Mouse (Mus musculus) MEL (cell line): ENCODE measurements around the gene Cirbp. TPM values are rescaled to one million over a fixed set of nuclear protein-coding genes. Genes with fewer than 3 reads are reported as not detected.

Experiments used
- DNase-seq: peaks from one replicate; pipeline ENCODE4 v3.0.0; 2011; ENCODE audit warnings: low read depth, low spot score
- H3K27ac ChIP-seq: 2 replicates; pipeline ENCODE4 v1.5.1; 2012; ENCODE audit warnings: low read depth, mild to moderate bottlenecking, control low read depth, low read length, moderate library complexity; ENCODE audit not compliant: control insufficient read depth
- H3K27me3 ChIP-seq, 2 experiments: fragments of 150-350 bp in 1 of 2; sonication (generic) in 1 of 2; 2 replicates each; pipeline ENCODE4 v1.6.1; 2012; ENCODE audit warnings: low read length in 2 of 2, mild to moderate bottlenecking in 2 of 2, improper control_type of control experiment in 1 of 2, moderate library complexity in 1 of 2; ENCODE audit not compliant: insufficient read depth in 2 of 2, control insufficient read depth in 1 of 2
- H3K36me3 ChIP-seq, 2 experiments: 2 replicates each; pipeline ENCODE4 v1.6.1; 2012 to 2014; ENCODE audit warnings: low read length in 2 of 2, improper control_type of control experiment in 1 of 2, inconsistent platforms in 1 of 2, mild to moderate bottlenecking in 1 of 2; ENCODE audit not compliant: insufficient read depth in 2 of 2, control insufficient read depth in 1 of 2
- H3K4me1 ChIP-seq, 2 experiments: fragments of 150-350 bp in 1 of 2; sonication (generic) in 1 of 2; 2 replicates each; pipeline ENCODE4 v1.6.1; 2012; ENCODE audit warnings: low read length in 2 of 2, improper control_type of control experiment in 1 of 2, mild to moderate bottlenecking in 1 of 2; ENCODE audit not compliant: insufficient read depth in 2 of 2, control insufficient read depth in 1 of 2
- H3K4me3 ChIP-seq, 2 experiments: fragments of 150-350 bp in 1 of 2; sonication (generic) in 1 of 2; 2 replicates each; pipeline ENCODE4 v1.5.1; 2012; ENCODE audit warnings: low read depth in 2 of 2, low read length in 2 of 2, mild to moderate bottlenecking in 2 of 2, moderate library complexity in 2 of 2, control low read depth in 1 of 2, improper control_type of control experiment in 1 of 2; ENCODE audit not compliant: control insufficient read depth in 1 of 2, insufficient read depth in 1 of 2
- H3K79me2 ChIP-seq: 2 replicates; pipeline ENCODE4 v1.6.1; 2012; ENCODE audit warnings: mild to moderate bottlenecking, low read length, moderate library complexity; ENCODE audit not compliant: control insufficient read depth, poor library complexity, insufficient read depth
- H3K9ac ChIP-seq: 2 replicates; pipeline ENCODE4 v1.6.1; 2012; ENCODE audit warnings: low read depth, mild to moderate bottlenecking, control low read depth, low read length, moderate library complexity; ENCODE audit not compliant: control insufficient read depth, poor library complexity, severe bottlenecking
- H3K9me3 ChIP-seq: fragments of 150-350 bp; sonication (generic); replicated peaks from 2 replicates; pipeline ENCODE4 v1.6.1; 2012; ENCODE audit warnings: mild to moderate bottlenecking, low read length, improper control_type of control experiment, moderate library complexity; ENCODE audit not compliant: insufficient read depth
- BHLHE40 ChIP-seq: IDR thresholded peaks from 2 replicates; pipeline ENCODE4 v1.6.1; 2012; ENCODE audit warnings: low read depth, mild to moderate bottlenecking, inconsistent platforms, low read length, improper control_type of control experiment, borderline replicate concordance
- CHD1 ChIP-seq: IDR thresholded peaks from 2 replicates; pipeline ENCODE4 v1.6.1; 2012; ENCODE audit warnings: low read depth, mild to moderate bottlenecking, inconsistent platforms, low read length, improper control_type of control experiment
- CHD2 ChIP-seq: IDR thresholded peaks from 2 replicates; pipeline ENCODE4 v1.6.1; 2011; ENCODE audit warnings: low read length, improper control_type of control experiment
- CTCF ChIP-seq, 3 experiments: IDR thresholded peaks in 2 of 3; conservative IDR thresholded peaks in 1 of 3; 2 replicates each; pipeline ENCODE4 v1.5.1; 2011 to 2012; ENCODE audit warnings: low read length in 3 of 3, low read depth in 2 of 3, mild to moderate bottlenecking in 2 of 3, improper control_type of control experiment in 1 of 3, inconsistent platforms in 1 of 3, mixed read lengths in 1 of 3, moderate library complexity in 1 of 3; ENCODE audit not compliant: control insufficient read depth in 1 of 3, insufficient read depth in 1 of 3, poor library complexity in 1 of 3, severe bottlenecking in 1 of 3
- E2F4 ChIP-seq: IDR thresholded peaks from 2 replicates; pipeline ENCODE4 v1.6.1; 2011; ENCODE audit warnings: low read depth, low read length, improper control_type of control experiment, borderline replicate concordance
- EP300 ChIP-seq, 2 experiments: IDR thresholded peaks; 2 replicates each; pipeline ENCODE4 v1.6.1; 2011; ENCODE audit warnings: improper control_type of control experiment in 2 of 2, low read length in 2 of 2, low read depth in 1 of 2, mild to moderate bottlenecking in 1 of 2
- HCFC1 ChIP-seq: IDR thresholded peaks from 2 replicates; pipeline ENCODE4 v1.6.1; 2012; ENCODE audit warnings: low read depth, mild to moderate bottlenecking, inconsistent platforms, low read length, improper control_type of control experiment, moderate library complexity
- JUND ChIP-seq: IDR thresholded peaks from 2 replicates; pipeline ENCODE4 v1.6.1; 2011; ENCODE audit warnings: low read depth, mild to moderate bottlenecking, improper control_type of control experiment, low read length
- KAT2A ChIP-seq: conservative IDR thresholded peaks from 2 replicates; pipeline ENCODE4 v1.6.1; 2012; ENCODE audit warnings: low read depth, low read length, improper control_type of control experiment, inconsistent platforms
- MAZ ChIP-seq: IDR thresholded peaks from 2 replicates; pipeline ENCODE4 v1.6.1; 2012; ENCODE audit warnings: low read depth, mild to moderate bottlenecking, inconsistent platforms, low read length, improper control_type of control experiment
- NELFE ChIP-seq: IDR thresholded peaks from 2 replicates; pipeline ENCODE4 v1.6.1; 2011; ENCODE audit warnings: low read depth, low read length, improper control_type of control experiment
- POLR2A ChIP-seq, 2 experiments: IDR thresholded peaks; 2 replicates each; pipeline ENCODE4 v1.6.1; 2011 to 2012; ENCODE audit warnings: low read length in 2 of 2, mild to moderate bottlenecking in 2 of 2, control low read depth in 1 of 2, improper control_type of control experiment in 1 of 2, low read depth in 1 of 2, moderate library complexity in 1 of 2; ENCODE audit not compliant: control insufficient read depth in 1 of 2, insufficient read depth in 1 of 2, poor library complexity in 1 of 2
- POLR2AphosphoS5 ChIP-seq: IDR thresholded peaks from 2 replicates; pipeline ENCODE4 v1.6.1; 2012; ENCODE audit warnings: low read depth, borderline replicate concordance, mild to moderate bottlenecking, inconsistent platforms, low read length, moderate library complexity, mixed read lengths
- RAD21 ChIP-seq: IDR thresholded peaks from 2 replicates; pipeline ENCODE4 v1.6.1; 2011; ENCODE audit warnings: mild to moderate bottlenecking, low read depth, low read length, improper control_type of control experiment
- RCOR1 ChIP-seq: IDR thresholded peaks from 2 replicates; pipeline ENCODE4 v1.6.1; 2012; ENCODE audit warnings: low read depth, mild to moderate bottlenecking, inconsistent platforms, low read length, improper control_type of control experiment
- SIN3A ChIP-seq: IDR thresholded peaks from 2 replicates; pipeline ENCODE4 v1.6.1; 2012; ENCODE audit warnings: low read length, improper control_type of control experiment, inconsistent platforms
- TBP ChIP-seq: IDR thresholded peaks from 2 replicates; pipeline ENCODE4 v1.8.0; 2011; ENCODE audit warnings: low read depth, low read length, improper control_type of control experiment
- ZC3H11A ChIP-seq: IDR thresholded peaks from 2 replicates; pipeline ENCODE4 v1.6.1; 2012; ENCODE audit warnings: low read depth, mild to moderate bottlenecking, inconsistent platforms, low read length, improper control_type of control experiment
- ZMIZ1 ChIP-seq: IDR thresholded peaks from 2 replicates; pipeline ENCODE4 v1.6.1; 2012; ENCODE audit warnings: low read depth, mild to moderate bottlenecking, inconsistent platforms, low read length, improper control_type of control experiment, moderate library complexity
- ZNF384 ChIP-seq: IDR thresholded peaks from 2 replicates; pipeline ENCODE4 v1.6.1; 2012; ENCODE audit warnings: low read depth, mild to moderate bottlenecking, inconsistent platforms, low read length, improper control_type of control experiment
- polyA plus RNA-seq, 2 experiments: library from polyadenylated mRNA; stranded (reverse) in 1 of 2; unstranded in 1 of 2; fragments of >175 nt in 1 of 2; fragments of >200 nt in 1 of 2; gene quantifications; 2 replicates each; pipeline versions ENCODE4 v1.2.1 to v1.2.4; 2012; ENCODE audit warnings: low replicate concordance in 2 of 2, low read depth in 1 of 2; ENCODE audit not compliant: insufficient read length in 2 of 2, insufficient read depth in 1 of 2, missing spikeins in 1 of 2
- total RNA-seq: library from RNA; depleted of rRNA; stranded (reverse); fragments of 300-350 nt; gene quantifications from 2 replicates; pipeline ENCODE4 v1.2.3, GENCODE M21; 2012

The Cirbp gene
- total and polyA plus RNA-seq, 3 experiments = 21.2 to 56.6 TPM; not detected in 1

DNA sequence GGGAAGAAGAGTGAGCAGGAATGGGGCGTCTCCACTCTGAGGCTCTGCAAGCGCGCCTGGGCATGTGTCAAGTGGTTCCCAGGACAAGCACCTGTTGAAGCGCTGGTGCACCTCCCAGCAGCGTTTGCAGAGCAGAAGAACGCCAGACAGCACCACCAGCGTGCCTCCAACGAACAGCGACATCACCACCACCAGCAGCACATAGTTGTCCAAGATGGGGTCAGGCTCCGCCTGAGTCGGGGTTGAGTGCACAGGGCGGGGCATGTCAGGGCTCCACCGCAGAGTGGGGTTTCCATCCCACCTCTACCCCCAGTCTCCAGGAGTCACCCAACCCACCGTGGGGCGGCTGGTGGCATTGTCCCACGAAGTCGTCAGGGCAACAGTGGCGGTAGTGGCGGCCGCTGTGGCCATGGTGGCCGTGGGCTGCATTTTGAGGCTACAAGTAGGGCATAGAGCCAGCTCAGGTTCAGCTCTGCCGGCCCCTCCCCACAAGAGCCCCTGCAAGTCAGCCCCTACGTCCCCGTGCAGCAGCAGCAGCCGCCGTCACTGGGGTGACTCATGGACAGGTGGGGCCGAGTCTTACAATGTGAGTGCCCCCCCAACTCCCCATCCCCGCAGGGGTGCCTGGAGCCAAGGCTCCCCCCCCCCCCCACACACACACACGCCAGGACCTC lies 28.7 kb upstream of the Cirbp start:
- Histone ChIP-seq H3K9ac (no peak overlapping the region), H3K27ac (no peak overlapping the region), H3K79me2 (peaks cover 9% of the 10 kb centered on the region), H3K27me3 (no peaks in the 10 kb centered on the region), H3K36me3 (peaks cover 0 to 8% of the 10 kb centered on the region in 2 experiments; a peak in 2 of 4 replicates), H3K4me3 (no peak overlapping the region), H3K9me3 (no peaks in the 10 kb centered on the region), H3K4me1 (peaks cover 0 to 14% of the 10 kb centered on the region in 2 experiments; a peak in 3 of 4 replicates)
- DNase-seq = no peak
- 0 out of 4 replicates have a peak, but pooled peaks of 1 of the 2 experiments have one; percentile 20 for TF ChIP-seq POLR2A (IDR thresholded peaks at IDR 0.05; ENCODE audit: control insufficient read depth in 1 of 2, insufficient read depth in 1 of 2, low read depth in 1 of 2, low read length in 2 of 2, poor library complexity in 1 of 2)
- TF ChIP-seq CHD2 = no peak

- DNase-seq = no peak
- no peaks in the 10 kb centered on the region for H3K9me3 ChIP-seq
- H3K4me3 ChIP-seq = peak overlapping the region; percentile 76 to 77
- peaks cover 0 to 8% of the 10 kb centered on the region in 2 experiments; a peak in 2 of 4 replicates for H3K36me3 ChIP-seq
- H3K9ac ChIP-seq = peak overlapping the region; percentile 89
- no peak for TF ChIP-seq MAZ
- TF ChIP-seq, all 39 proteins: peak for 0
- Histone ChIP-seq H3K27me3 (no peaks in the 10 kb centered on the region), H3K4me1 (peaks cover 0 to 14% of the 10 kb centered on the region in 2 experiments; a peak in 3 of 4 replicates), H3K27ac (no peak overlapping the region), H3K79me2 (peaks cover 16% of the 10 kb centered on the region)
These were observed 27.9 kb upstream of the Cirbp start for GRCm38 (mm10) chr10:80137626-80138552.

- peak within 1 kb of the TSS; percentile 76 to 77 for H3K4me3 ChIP-seq
- H3K27me3 ChIP-seq = no peaks in the 10 kb centered on the region
- H3K9me3 ChIP-seq = no peaks in the 10 kb centered on the region
- H3K79me2 ChIP-seq = peaks cover 24% of the 10 kb centered on the region
- H3K27ac ChIP-seq = peak within 1 kb of the TSS; percentile 96
- H3K9ac ChIP-seq = peak within 1 kb of the TSS; percentile 89
- peaks cover 0 to 20% of the 10 kb centered on the region in 2 experiments; a peak in 3 of 4 replicates for H3K4me1 ChIP-seq
- H3K36me3 ChIP-seq = peaks cover 0 to 8% of the 10 kb centered on the region in 2 experiments; a peak in 2 of 4 replicates
- DNase-seq = peak; percentile 48
- no peak for TF ChIP-seq ZMIZ1
- peak; percentile 88 for TF ChIP-seq BHLHE40
- peak in 1 of 2 experiments; percentile 20; a peak in 1 of 4 replicates for TF ChIP-seq EP300 (IDR thresholded peaks at IDR 0.05; ENCODE audit: low read depth in 1 of 2, low read length in 2 of 2)
- no peak for TF ChIP-seq POLR2AphosphoS5
- TF ChIP-seq KAT2A = no peak
- TF ChIP-seq ZC3H11A = no peak
- no peak; the same call in none of the 2 replicates for TF ChIP-seq MAZ
- TF ChIP-seq ZNF384 = no peak
- no peak for TF ChIP-seq E2F4
- no peak for TF ChIP-seq CTCF (IDR thresholded peaks at IDR 0.05 in 2 of 3, conservative IDR thresholded peaks at IDR 0.05 in 1 of 3; ENCODE audit: control insufficient read depth in 1 of 3, insufficient read depth in 1 of 3, low read depth in 2 of 3, low read length in 3 of 3, poor library complexity in 1 of 3, severe bottlenecking in 1 of 3)
- no peak for TF ChIP-seq TBP
- no peak for TF ChIP-seq JUND
- peak; percentile 43; the same call in 1 of the 2 replicates for TF ChIP-seq NELFE
- no peak for TF ChIP-seq CHD1
- no peak for TF ChIP-seq RAD21
- no peak for TF ChIP-seq HCFC1
- peak; percentile 71 for TF ChIP-seq SIN3A
- TF ChIP-seq RCOR1 = no peak
These were observed 27.0 kb upstream of the Cirbp start, which contains the start of gene Atp5d for GRCm38 (mm10) chr10:80138553-80139438. Gene Atp5d, plus strand, starts transcription at chr10:80138632.
